Mouse (Mus musculus) lung, postnatal 0 days (tissue): ENCODE results near the gene Plbd2.

ENCODE experiments used
- CTCF ChIP-seq: IDR thresholded peaks from 2 replicates; pipeline ENCODE4 v1.5.1; 2016; ENCODE audit warnings: antibody characterized with exemption, mild to moderate bottlenecking
- EP300 ChIP-seq: IDR thresholded peaks from 2 replicates; pipeline ENCODE4 v1.6.1; 2016; ENCODE audit warnings: antibody characterized with exemption, mild to moderate bottlenecking, control low read depth

- TF ChIP-seq CTCF (no peak), EP300 (no peak)
Observed at GRCm38 (mm10) chr5:120481205-120481604, 22.2 kb downstream of the Plbd2 start.
